Mouse (Mus musculus) heart, embryonic 15.5 days (tissue): ENCODE results near the gene Creb5. TPM values are rescaled to one million over a fixed set of nuclear protein-coding genes. Genes with fewer than 3 reads are reported as not detected.
"Not testable (repeated sequence)": the region's sequence is repeated elsewhere in the genome, so short reads cannot be mapped to it uniquely, and the experiment has no call there.

Source experiments
- ATAC-seq: fragments of 200-750 bp; cut with Nextera tagmentation; replicated peaks from 2 replicates; pipeline ENCODE4 v1.8.0; 2017; ENCODE audit warnings: low read depth, moderate TSS enrichment; ENCODE audit not compliant: insufficient number of reproducible peaks, insufficient read depth, low FRiP score
- H3K27ac ChIP-seq: fragments of 300-500 bp; sonication (generic); 2 replicates; pipeline ENCODE4 v1.5.1; 2015; ENCODE audit warnings: mild to moderate bottlenecking, inconsistent platforms
- H3K27me3 ChIP-seq: fragments of 300-500 bp; sonication (generic); 2 replicates; pipeline ENCODE4 v1.6.1; 2015; ENCODE audit warnings: inconsistent platforms
- H3K36me3 ChIP-seq: fragments of 300-500 bp; sonication (generic); 2 replicates; pipeline ENCODE4 v1.6.1; 2015; ENCODE audit warnings: mild to moderate bottlenecking, inconsistent platforms
- H3K4me1 ChIP-seq: fragments of 300-500 bp; sonication (generic); replicated peaks from 2 replicates; pipeline ENCODE4 v1.6.1; 2015; ENCODE audit warnings: inconsistent platforms
- H3K4me2 ChIP-seq: fragments of 300-500 bp; sonication (generic); 2 replicates; pipeline ENCODE4 v1.6.1; 2015; ENCODE audit warnings: inconsistent platforms, mild to moderate bottlenecking, moderate library complexity
- H3K4me3 ChIP-seq: fragments of 300-500 bp; sonication (generic); 2 replicates; pipeline ENCODE4 v1.5.1; 2015; ENCODE audit warnings: mild to moderate bottlenecking, inconsistent platforms
- H3K9ac ChIP-seq: fragments of 300-500 bp; sonication (generic); 2 replicates; pipeline ENCODE4 v1.6.1; 2015; ENCODE audit warnings: mild to moderate bottlenecking, inconsistent platforms
- H3K9me3 ChIP-seq: fragments of 300-500 bp; sonication (generic); replicated peaks from 2 replicates; pipeline ENCODE4 v1.6.1; 2016; ENCODE audit warnings: inconsistent platforms
- WGBS: fragments of 180-500 bp; shearing (Covaris S2); methylation state at CpG from one replicate; pipeline ENCODE4 v1.1.7; 2015; ENCODE audit warnings: mixed read lengths; 5-methylcytosine and 5-hydroxymethylcytosine counted together
- polyA plus RNA-seq: library from polyadenylated mRNA; unstranded; fragments of >200 nt; fragmentation: Nextera tagmentation; extraction: Ambion mirVana; gene quantifications from 2 replicates; pipeline ENCODE4 v1.2.1, GENCODE M21; 2015

Gene Creb5
- polyA plus RNA-seq, 1 experiment from 2014 or later: 30.9 TPM

DNA sequence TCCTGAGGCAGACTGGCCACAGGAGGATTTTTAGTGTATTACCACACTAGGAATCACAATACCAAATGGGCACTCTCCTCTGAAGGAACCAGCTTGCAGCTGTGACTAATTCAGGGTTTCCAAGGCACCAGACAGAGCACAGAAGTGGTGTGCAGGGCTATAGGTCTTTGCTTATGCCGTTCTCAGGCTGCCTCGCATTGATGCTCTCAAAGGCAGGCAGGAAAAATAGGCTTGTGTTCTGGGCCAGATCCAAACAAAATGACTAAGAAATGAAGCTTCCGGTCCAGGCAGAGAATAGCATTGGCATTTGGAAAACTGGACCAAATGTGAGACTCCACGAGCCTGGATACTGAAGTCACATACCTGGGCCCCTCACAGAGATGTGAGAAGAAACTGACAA, 108.1 kb downstream of the Creb5 start:
- 68% methylated on average over 4 of the region's 4 CpGs for WGBS
- Histone ChIP-seq H3K36me3 (no peaks in the 10 kb centered on the region), H3K27ac (no peak overlapping the region), H3K27me3 (no peaks in the 10 kb centered on the region), H3K4me2 (no peak overlapping the region), H3K9me3 (no peaks in the 10 kb centered on the region), H3K4me1 (peaks cover 17% of the 10 kb centered on the region), H3K4me3 (no peak overlapping the region), H3K9ac (no peak overlapping the region)
- ATAC-seq: no peak

DNA sequence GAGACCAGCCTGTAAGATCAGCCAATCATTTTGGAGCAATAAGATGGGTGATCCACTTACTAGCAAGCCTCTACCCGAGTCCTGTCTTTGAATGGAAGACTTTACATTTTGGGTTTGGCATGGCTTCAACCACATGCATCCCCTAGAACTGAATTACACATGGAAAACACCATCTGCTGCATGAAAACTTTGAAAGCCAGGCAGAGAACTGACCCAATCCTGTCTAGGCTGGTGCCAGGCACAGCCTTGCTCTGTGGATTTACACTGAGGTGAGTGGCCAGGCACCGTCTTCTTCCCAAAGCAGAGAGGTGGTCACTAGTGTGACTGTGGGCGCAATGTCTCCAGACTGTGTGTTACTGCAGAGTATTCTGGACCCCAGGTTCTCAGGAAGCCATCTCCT, 109.4 kb downstream of the Creb5 start:
- 88% methylated on average over 3 of the region's 3 CpGs for WGBS
- H3K4me2 ChIP-seq: no peak overlapping the region
- no peak overlapping the region for H3K4me3 ChIP-seq
- H3K4me1 ChIP-seq: peaks cover 10% of the 10 kb centered on the region
- no peaks in the 10 kb centered on the region for H3K9me3 ChIP-seq
- no peak overlapping the region for H3K9ac ChIP-seq
- H3K36me3 ChIP-seq: no peaks in the 10 kb centered on the region
- ATAC-seq: no peak
- H3K27me3 ChIP-seq: no peaks in the 10 kb centered on the region
- no peak overlapping the region for H3K27ac ChIP-seq

DNA sequence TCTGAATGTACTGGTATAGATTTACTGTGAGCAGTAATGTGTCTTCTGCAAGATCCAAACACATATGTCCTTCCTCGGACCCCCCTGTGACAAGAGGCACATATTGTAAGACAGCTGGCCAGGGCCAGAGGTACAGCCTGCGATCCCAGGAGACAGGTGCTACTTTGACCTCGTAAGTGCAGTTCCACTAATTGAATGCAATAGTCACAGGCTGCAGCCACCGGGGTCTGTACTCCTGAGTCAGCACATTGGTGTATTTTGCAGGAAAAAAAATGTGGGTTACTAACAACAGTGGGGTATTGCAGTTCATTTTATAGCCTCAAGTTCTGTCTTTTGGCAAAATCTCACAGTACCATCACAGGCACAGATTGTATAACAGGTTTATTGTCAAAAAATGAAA, 110.7 kb downstream of the Creb5 start:
- WGBS: 82% methylated on average over 4 of the region's 4 CpGs
- Histone ChIP-seq H3K9me3 (no peaks in the 10 kb centered on the region), H3K9ac (no peak overlapping the region), H3K4me1 (peaks cover 10% of the 10 kb centered on the region), H3K4me3 (no peak overlapping the region), H3K4me2 (no peak overlapping the region), H3K27ac (no peak overlapping the region), H3K36me3 (no peaks in the 10 kb centered on the region), H3K27me3 (no peaks in the 10 kb centered on the region)
- no peak for ATAC-seq

DNA sequence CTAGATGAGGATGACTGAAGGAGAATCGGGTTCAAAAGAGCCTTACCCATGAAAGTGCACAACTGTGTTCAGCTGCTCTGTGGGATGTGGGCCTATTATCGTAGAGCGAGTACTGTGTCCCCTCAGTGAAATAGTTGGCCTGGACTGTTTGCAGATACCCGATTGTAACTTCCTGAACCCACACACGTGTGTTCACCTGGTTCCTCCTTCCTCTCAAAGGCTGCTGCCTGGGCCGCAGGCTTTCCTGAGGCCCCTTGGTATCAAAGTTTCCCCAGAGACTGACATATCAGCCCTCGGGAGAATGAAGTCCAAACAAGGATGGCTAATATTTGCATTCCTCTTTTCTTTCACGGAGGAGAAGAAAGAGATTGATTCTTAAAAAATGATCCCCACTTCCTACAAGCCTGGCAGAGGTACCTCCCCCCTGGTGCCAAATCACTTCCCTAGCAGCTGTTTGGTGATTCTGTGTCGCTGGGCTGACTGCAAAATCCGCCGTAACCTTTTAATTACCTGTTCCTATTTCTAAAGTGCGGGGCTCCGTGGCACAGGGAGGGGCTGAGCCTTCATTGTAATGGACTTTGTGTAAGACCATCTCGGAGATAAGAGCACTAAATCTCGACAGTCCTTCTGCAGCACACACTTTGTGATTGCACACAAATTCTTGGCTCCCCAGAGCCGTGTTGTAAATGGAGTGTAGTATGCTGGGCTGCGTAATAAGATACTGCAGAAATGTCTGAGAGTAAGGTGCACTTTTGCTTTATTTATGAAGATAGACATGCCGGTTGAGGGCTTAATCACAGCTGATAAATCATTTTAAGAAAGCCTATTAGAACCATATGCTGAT, 111.4 kb downstream of the Creb5 start:
- WGBS: 42% methylated on average over 18 of the region's 18 CpGs
- ATAC-seq: no peak
- H3K27ac ChIP-seq: no peak overlapping the region
- H3K36me3 ChIP-seq: no peaks in the 10 kb centered on the region
- no peaks in the 10 kb centered on the region for H3K27me3 ChIP-seq
- no peaks in the 10 kb centered on the region for H3K9me3 ChIP-seq
- H3K4me2 ChIP-seq: peak overlapping the region; percentile 16; the same call in 1 of the 2 replicates
- peaks cover 10% of the 10 kb centered on the region for H3K4me1 ChIP-seq
- H3K9ac ChIP-seq: no peak overlapping the region
- no peak overlapping the region for H3K4me3 ChIP-seq

DNA sequence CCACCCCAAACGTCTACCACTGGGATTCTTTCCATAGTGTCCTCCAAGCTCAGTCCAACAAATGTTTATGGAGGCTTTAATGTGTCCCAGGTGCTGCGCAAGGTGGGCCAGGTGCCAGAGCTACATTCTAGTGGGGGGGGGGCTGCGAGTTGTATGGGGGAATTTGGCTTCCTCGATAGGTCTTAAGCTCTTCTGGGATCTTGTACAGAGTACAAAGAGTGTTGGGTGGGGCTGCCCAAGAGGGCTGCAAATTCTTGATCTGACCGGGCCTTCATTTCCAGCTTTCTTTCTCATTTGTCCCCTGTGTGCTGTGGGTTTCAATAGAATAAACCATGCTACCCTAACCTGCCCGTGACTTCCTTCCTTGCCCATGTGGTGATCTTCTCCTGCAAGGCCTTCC, 114.3 kb downstream of the Creb5 start:
- Histone ChIP-seq H3K36me3 (no peaks in the 10 kb centered on the region), H3K4me1 (peaks cover 6% of the 10 kb centered on the region), H3K4me2 (no peak overlapping the region), H3K9ac (no peak overlapping the region), H3K27ac (no peak overlapping the region), H3K9me3 (no peaks in the 10 kb centered on the region), H3K27me3 (no peaks in the 10 kb centered on the region), H3K4me3 (no peak overlapping the region)
- WGBS: 83% methylated on average over 6 of the region's 6 CpGs
- no peak for ATAC-seq

DNA sequence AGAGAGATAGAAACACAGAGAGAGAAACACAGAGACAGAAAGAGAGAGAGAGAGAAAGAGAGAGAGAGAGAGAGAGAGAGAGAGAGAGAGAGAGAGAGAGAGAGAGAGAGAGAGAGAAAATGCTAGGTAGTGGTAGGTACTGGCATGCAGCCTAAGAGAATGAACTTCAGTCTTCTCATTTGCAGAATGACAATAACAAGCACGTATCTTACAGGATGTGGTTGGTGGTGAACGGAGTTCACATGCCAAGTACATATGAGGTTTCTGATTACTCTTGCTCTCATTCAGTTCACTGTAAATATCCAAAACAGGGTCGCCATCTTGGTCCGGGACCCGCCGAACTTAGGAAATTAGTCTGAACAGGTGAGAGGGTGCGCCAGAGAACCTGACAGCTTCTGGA, 115.5 kb downstream of the Creb5 start:
- not testable (repeated sequence) for H3K4me3 ChIP-seq, ATAC-seq, H3K27me3 ChIP-seq, H3K4me2 ChIP-seq, H3K9me3 ChIP-seq, H3K36me3 ChIP-seq, H3K4me1 ChIP-seq, H3K27ac ChIP-seq, H3K9ac ChIP-seq
- WGBS: 94% methylated on average over 7 of the region's 7 CpGs

DNA sequence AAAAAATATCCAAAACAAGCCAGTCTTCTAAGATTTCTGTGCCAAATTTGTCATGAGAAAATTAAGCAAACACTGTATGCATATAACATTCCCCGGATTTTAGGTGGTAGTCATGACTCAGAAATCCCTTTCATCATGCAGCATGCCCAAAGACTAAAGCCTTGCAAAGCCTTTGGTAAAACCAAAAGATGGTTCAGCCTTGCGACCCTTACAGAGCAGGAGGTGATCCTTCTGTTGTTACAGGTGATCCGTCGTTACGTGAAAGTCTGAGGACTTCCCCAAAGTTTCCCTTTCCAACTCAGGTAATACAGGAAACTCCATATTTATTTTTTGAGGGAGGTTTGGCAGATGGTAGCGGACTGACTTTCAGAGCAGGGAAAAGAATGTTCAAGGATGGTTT, 122.1 kb downstream of the Creb5 start:
- no peak overlapping the region for H3K4me3 ChIP-seq
- no peaks in the 10 kb centered on the region for H3K4me1 ChIP-seq
- no peak overlapping the region for H3K9ac ChIP-seq
- no peaks in the 10 kb centered on the region for H3K27me3 ChIP-seq
- no peak overlapping the region for H3K27ac ChIP-seq
- 89% methylated on average over 6 of the region's 6 CpGs for WGBS
- ATAC-seq: no peak
- no peaks in the 10 kb centered on the region for H3K36me3 ChIP-seq
- H3K9me3 ChIP-seq: no peaks in the 10 kb centered on the region
- no peak overlapping the region for H3K4me2 ChIP-seq

DNA sequence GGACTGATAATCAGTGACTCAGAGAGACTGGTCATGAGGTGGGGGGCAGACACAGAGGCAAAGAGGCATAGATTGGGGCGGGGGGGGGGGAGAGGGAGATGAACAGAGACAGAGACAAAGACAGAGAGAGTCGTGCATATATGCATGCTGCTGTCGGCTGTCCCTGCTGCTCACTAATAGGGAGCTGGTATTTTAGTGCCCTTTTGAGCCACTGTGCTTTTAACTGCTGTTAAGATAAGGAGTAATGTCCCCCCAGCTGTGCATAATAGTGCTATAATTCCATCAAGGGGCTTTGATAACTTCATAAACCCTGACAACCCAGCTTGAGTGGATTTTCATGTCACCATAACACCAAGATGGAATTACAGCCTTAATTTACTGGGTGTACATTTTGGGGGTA, 134.3 kb downstream of the Creb5 start:
- H3K27me3 ChIP-seq: no peaks in the 10 kb centered on the region
- no peaks in the 10 kb centered on the region for H3K4me1 ChIP-seq
- H3K36me3 ChIP-seq: no peaks in the 10 kb centered on the region
- WGBS: 37% methylated on average over 3 of the region's 3 CpGs
- H3K4me2 ChIP-seq: no peak overlapping the region
- no peak overlapping the region for H3K27ac ChIP-seq
- no peaks in the 10 kb centered on the region for H3K9me3 ChIP-seq
- no peak overlapping the region for H3K9ac ChIP-seq
- ATAC-seq: no peak
- H3K4me3 ChIP-seq: no peak overlapping the region

DNA sequence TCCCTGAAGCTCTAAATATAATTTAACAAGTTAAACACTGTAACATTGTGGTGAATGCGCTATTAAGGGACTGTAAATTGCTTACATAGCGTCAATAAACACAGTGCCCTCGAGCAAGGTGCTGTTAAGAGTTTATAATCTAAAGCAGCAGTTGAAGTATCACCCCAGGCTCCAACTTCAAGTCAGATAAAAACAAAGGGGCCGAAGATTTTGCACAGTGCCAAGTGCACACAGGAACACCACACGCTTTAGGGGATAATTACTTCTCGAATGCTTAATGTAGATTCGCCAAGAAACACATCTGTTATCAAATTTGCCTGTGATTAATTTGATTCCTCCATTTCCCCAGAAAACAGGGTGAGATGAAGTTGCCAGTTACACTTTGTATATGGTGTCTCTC, 142.3 kb downstream of the Creb5 start:
- H3K27me3 ChIP-seq: no peaks in the 10 kb centered on the region
- no peak overlapping the region for H3K9ac ChIP-seq
- 63% methylated on average over 7 of the region's 7 CpGs for WGBS
- no peak overlapping the region for H3K4me2 ChIP-seq
- ATAC-seq: no peak
- H3K4me3 ChIP-seq: no peak overlapping the region
- H3K36me3 ChIP-seq: no peaks in the 10 kb centered on the region
- H3K4me1 ChIP-seq: no peaks in the 10 kb centered on the region
- no peak overlapping the region for H3K27ac ChIP-seq
- no peaks in the 10 kb centered on the region for H3K9me3 ChIP-seq

DNA sequence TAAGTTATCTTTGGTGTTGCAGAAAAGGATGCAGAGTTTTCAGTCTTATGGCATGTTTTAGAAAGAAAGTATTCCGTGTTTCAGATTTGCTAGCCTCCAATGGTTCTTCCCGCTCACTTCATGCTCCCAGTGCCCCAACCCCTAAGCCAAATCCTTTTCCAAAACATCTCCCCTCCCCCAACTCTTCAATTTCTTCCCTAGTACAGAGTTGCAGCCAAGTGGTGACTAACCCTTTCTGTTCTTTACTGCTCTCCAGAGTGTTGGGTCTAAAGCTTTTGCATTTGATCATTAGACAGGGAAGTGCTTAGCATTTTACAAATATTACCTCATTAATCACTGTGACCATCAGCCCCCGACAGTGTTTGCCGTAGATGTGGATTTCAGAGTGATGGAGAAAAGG, 142.8 kb downstream of the Creb5 start:
- H3K4me1 ChIP-seq: no peaks in the 10 kb centered on the region
- no peak overlapping the region for H3K4me2 ChIP-seq
- H3K27ac ChIP-seq: no peak overlapping the region
- 57% methylated on average over 4 of the region's 4 CpGs for WGBS
- H3K9ac ChIP-seq: no peak overlapping the region
- ATAC-seq: no peak
- H3K36me3 ChIP-seq: no peaks in the 10 kb centered on the region
- H3K27me3 ChIP-seq: no peaks in the 10 kb centered on the region
- H3K4me3 ChIP-seq: no peak overlapping the region
- no peaks in the 10 kb centered on the region for H3K9me3 ChIP-seq

DNA sequence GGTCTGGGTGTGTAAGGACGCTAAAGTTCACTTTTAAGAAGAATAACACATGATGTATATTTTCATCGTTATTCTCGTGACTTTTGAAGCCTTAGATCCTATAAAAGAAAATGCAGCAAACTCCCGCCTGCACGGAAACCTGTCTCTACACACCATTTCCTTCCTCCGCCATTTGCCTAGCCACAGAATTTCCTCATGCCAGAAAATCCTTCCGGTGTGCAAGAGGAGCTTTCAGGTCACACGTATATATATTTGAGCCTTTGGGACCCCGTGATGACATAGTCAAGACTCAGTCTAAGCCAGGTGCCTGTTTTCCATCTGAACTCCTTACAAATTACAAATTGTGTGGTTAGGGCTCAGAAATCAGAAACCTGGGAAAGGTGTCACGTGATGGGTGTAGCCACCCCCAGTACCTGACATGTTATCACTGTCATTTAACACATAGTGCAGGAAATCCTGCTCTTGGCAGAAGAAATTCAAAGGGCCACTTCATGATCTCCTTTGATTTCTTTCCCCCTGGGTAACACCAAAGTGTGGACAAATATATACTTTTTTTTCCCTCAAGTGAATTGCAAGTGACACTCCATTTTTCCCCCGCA, 158.9 kb downstream of the Creb5 start:
- H3K9ac ChIP-seq: no peak overlapping the region
- H3K27ac ChIP-seq: no peak overlapping the region
- no peak overlapping the region for H3K4me3 ChIP-seq
- H3K4me1 ChIP-seq: peaks cover 21% of the 10 kb centered on the region
- no peaks in the 10 kb centered on the region for H3K27me3 ChIP-seq
- no peak for ATAC-seq
- no peaks in the 10 kb centered on the region for H3K36me3 ChIP-seq
- no peaks in the 10 kb centered on the region for H3K9me3 ChIP-seq
- H3K4me2 ChIP-seq: no peak overlapping the region
- WGBS: 85% methylated on average over 11 of the region's 11 CpGs

DNA sequence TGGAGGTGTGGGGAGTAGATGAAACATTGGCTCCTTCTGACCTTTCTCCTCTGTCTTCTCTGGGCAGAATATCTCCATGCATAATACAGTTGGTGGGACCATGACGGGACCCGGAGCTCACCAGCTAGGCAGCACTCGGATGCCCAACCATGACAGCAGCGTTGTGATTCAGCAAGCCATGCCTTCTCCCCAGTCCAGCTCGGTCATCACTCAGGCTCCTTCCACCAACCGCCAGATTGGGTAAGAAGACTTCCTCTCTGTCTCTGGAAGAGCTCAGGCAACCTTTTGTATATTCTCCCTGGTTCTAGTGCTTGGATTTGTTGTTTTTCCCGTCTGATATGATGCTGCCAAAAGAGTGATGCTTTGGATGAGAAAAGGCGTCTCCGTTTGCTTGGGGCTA, 160.4 kb downstream of the Creb5 start:
- WGBS: 82% methylated on average over 9 of the region's 9 CpGs
- H3K36me3 ChIP-seq: no peaks in the 10 kb centered on the region
- H3K27ac ChIP-seq: no peak overlapping the region
- peaks cover 21% of the 10 kb centered on the region for H3K4me1 ChIP-seq
- no peak for ATAC-seq
- no peak overlapping the region for H3K4me3 ChIP-seq
- H3K9ac ChIP-seq: no peak overlapping the region
- H3K4me2 ChIP-seq: no peak overlapping the region
- no peaks in the 10 kb centered on the region for H3K27me3 ChIP-seq
- H3K9me3 ChIP-seq: no peaks in the 10 kb centered on the region
